Mouse (Mus musculus) heart, postnatal 4 days (tissue): ENCODE measurements around the gene Slc6a2. TPM values are rescaled to one million over a fixed set of nuclear protein-coding genes. Genes with fewer than 3 reads are reported as not detected.
A peak's percentile ranks its signal among the peaks of the same experiment; 100 is the strongest.

Experiments used
- DNase-seq: peaks from one replicate; pipeline ENCODE4 v3.0.0; 2021
- total RNA-seq, 2 experiments: library from RNA; stranded (reverse); gene quantifications; 2 replicates each; pipeline ENCODE4 v1.2.3; 2021

Gene Slc6a2
- under 1 TPM; 0.14 to 0.31 TPM for total RNA-seq

DNA sequence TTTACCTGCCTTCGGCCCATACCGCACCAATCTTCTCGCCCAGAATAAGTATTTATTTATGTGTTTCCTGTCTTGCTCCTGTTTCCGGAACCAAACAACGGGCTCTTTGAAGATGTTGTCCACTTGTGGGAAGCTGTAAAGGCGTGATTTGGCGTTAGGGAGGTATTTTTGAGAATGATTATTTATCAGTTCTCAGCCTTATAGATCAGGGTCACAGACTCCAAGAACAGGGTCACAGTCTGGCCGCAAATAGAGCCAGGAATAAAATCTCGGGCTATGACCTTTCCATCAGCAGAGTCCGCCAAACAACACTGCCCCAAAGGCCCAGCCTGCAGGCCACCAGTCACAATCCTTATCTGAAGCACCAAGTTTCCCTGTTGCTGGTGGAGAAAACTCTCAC, at the start of gene Slc6a2:
TSS of gene Slc6a2 (plus strand) at position 301 of the 400 bp plus-strand sequence.
- no peak for DNase-seq

DNA sequence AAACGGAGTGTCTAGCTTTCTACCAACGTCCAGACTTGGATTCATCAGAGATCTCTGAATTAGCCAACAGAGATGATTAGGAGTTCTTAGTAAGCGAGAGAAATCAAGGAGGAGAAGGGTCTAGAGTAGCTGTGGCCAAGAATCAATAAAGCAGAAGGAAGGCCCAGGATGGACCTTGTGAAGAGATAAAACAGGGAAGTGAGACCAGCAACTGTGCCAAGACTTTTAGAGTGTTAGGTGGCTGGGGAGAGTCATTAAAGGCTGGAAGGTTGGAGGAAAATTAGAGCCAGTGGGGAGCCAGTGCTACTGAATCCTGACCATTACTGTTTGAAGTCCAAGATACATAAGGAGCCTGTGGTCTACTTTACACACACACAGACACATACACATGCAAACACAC, 48.4 kb upstream of the Slc6a2 start:
- DNase-seq = no peak

DNA sequence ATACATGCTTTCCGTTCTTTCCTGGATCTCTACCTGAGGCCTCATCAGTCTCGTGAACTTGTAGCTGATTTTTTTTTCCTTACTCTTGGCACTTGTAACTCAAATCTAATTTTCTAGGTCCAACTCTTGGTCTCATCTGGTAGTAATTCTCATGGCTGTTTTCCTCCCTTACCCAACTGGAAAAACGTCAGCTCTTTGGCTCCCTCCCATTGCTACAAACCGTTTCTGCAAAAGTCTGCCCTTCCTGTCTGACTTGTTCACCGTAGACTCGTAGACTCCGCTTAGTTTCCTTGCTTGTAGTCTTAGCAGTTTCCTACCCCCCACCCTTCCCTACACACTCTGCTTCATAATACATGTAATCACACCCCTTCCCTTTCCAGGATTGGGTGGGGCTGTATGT, 46.5 kb upstream of the Slc6a2 start:
- DNase-seq = no peak

DNA sequence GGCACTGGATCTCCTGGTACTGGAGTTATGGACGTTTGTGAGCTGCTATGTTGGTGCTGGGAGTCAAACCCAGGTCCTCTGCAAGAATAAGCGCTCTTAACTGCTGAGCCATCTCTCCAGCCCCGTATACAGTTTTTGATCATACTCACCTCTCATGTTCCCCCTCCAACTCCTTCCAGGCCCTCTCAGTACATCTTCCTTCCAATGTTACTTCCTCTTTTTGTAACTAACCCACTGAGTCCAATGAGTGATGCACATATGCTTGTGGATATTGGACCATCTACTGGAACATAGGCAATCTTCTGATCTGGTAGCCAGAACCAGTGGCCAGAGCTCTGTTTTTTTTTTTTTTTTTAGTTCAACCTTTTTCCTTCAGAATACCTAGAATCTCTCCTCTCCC, 43.8 kb upstream of the Slc6a2 start:
- no peak for DNase-seq

DNA sequence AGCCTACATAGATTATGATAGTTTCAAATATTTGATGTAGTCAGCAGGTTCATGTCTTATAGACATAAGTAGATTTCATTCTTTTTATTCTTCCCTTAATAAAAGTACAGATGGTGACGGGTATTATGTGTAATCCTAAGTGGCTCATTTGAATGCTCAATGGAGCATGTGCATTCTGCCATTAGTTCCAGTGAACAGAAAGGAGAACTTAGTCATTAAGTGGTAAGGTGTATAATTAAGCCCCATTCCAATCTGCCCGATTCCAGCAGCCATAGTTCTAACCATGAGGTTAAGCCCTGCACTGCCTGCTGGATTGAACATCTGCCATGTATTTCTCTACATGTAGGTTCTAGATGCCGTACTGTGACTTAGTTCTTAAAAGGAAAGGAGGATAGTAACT, 38.1 kb upstream of the Slc6a2 start:
- DNase-seq = no peak

DNA sequence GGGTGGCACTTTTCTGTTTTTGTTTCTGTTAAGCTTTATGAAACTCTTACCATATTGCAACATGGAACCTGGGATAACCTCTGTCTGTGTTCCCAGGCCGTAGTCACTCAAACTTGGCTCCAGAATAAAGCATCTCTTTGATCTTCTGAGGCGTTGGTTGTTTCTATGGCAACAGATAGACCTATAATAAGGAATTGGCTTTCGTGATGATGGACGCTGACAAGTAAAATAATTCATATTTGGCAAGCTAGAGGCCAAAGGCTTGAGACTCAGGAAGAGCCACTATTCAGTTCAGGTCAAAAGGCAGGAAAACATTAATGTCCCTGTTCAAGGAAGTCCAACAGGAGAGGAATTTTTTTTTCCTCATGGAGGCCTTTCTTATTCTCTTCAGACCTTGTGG, 30.9 kb upstream of the Slc6a2 start:
- DNase-seq = no peak

DNA sequence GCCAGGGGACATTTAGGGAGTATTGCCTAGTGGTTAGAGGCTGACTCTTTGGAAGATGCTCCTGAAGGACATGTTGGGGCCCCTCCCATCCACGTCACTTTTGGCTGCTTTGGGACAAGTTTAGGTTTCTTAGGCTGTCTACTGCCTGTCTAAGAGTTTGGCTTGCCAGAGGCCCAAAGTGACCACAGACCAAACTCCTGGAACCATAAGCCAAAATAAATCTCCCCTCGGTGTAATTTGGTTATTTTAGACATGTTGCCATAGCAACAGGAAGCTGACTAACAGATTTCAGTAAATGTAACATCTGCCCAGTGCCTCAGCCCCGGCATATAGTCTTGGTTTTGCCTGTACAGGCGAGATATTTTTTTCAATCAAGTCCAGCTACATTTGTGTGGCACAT, 21.8 kb upstream of the Slc6a2 start:
- no peak for DNase-seq

DNA sequence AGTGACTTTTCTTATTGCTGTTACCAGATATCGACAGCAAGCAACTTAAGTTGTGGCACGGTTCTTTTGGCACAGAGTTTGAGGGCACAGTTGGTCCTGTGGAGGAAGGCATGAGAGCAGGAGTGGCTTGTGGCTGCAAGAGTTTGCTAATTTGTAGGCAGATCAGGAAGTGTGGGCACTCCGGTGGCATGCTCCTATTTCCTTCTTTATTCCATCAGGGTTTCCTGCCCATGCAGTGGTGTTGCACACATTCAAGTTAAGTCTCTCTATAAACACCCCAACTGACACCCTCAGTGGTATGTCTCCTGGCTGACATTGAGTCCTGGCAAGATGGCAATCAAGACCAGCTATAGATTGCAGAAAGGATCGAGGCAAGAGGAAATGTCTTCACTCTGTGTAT, 10.8 kb upstream of the Slc6a2 start:
- DNase-seq = no peak

DNA sequence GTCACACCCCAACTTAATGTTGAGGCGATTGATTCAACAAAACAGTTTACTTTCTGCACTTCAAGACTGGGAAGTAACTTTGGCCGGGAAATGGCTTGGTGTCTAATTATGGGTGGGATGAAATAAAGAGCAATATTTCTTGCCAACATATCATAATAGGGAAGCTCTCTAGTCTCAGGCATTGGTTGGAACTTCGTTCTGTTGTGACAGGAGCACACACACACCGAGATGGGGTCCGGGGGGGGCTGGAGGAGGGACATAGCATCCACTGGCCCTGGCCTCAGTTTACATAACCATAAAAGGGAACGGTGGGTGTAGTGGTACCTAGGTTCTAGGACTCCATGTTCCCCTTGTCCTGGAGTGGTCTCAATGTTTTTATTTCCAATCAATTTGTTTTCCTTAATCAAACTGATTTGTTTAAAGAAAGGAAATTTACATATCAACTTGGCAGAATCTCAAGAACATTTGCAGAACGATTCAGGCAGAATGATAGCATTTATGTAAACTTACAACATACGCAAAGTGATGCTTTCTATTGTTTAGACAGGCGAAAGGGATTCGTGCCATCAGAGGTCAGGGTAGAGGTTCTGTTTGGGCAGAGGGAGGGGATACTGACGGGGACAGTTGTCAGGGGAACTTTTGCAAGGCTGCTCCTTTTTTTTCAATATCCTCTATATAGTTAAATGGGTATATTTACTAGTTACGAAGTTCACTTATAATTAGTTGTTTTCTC, 9.1 kb upstream of the Slc6a2 start:
- DNase-seq = no peak

DNA sequence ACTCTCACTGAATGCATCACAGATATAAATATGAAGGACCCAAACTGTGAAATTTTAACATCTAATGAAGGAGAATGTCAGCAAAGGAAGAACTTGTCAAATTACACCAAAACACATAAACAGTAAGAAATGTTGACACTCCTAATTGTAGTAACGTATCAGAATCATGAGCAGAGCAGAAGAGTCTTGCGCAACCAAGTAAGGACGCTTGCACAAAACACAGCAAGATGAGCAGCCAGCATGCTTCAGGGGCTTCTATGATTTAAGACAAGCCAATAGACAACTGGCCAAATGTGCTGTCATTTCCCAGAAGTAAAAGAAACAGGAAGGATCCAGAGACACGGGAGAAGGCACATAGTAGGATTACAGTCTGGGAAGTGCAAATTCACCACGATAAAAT, 5.8 kb upstream of the Slc6a2 start:
- no peak for DNase-seq

DNA sequence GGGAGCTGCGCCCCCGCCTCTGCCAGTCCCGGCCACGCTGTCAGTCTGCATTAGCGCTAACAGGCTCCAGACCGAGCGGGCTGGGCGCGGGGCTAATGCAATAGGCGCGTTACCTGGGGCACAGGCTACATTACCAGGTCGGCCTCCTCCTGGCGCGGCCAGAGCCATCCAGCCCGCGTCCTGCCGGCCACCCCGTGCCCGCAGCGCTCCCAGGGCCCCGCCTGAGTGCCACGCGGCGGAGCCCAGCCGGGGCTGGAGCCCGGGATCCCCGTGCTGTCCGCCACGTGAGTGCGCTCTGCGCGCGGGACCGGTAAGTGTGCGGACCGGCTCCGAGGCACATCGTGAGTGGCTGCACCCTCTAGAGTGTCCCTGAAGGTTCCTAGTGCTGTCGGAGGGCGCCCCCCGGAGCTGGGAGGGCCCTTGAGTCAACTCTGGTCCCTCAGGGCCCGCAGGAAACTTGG, 602 bp downstream of the Slc6a2 start:
- DNase-seq = peak; percentile 10

DNA sequence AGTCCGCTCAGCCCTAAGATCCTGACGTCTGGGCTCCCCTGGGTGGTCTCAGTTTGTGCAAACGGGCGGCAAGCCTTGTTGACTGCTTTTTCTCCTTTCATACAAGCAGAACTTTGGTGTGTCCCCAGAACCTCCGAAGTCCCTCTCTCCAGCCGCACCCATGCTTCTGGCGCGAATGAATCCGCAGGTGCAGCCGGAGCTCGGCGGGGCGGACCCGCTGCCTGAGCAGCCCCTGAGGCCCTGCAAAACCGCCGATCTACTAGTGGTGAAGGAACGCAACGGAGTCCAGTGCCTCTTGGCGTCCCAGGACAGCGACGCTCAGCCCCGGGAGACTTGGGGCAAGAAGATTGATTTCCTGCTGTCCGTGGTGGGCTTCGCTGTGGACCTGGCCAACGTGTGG, 1.2 kb downstream of the Slc6a2 start:
- no peak for DNase-seq

DNA sequence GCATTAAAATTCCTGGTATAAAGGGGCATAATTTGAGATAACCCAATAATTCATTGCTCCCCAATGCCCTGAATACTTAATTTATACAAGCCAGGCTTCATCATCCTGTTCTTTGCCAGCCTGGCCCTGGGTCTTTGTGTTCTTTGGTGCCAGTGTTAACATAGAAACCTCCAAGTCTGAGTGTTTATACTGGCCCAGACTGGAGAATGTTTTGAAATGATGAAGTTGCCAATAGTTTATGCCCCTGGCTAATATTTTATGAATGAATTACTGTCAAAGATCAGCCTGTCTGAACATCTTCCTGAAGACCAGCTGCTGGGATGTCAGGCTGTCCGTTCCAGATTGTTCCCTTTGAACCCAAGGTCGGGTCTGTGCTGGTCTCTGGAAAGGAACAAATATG, 4.7 kb downstream of the Slc6a2 start:
- DNase-seq = no peak

DNA sequence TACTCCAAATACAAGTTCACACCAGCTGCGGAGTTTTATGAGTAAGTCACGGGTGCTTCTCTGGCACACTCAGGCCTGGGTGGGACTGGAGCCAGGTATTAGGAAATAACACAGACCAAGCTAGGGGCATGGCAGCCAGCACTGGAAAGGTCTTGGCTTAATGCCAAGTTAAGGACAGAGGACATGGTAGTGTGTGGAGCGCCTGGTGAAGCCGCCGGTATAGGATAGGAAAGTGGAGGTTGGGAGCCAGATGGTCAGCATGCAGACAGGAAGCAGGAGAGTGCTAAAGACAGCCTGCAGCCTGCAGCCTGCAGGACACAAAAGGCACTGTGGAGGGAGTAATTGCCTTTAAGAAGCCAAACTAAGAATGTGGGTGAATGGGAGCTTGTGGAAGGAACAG, 13.1 kb downstream of the Slc6a2 start:
- peak; percentile 84 for DNase-seq

DNA sequence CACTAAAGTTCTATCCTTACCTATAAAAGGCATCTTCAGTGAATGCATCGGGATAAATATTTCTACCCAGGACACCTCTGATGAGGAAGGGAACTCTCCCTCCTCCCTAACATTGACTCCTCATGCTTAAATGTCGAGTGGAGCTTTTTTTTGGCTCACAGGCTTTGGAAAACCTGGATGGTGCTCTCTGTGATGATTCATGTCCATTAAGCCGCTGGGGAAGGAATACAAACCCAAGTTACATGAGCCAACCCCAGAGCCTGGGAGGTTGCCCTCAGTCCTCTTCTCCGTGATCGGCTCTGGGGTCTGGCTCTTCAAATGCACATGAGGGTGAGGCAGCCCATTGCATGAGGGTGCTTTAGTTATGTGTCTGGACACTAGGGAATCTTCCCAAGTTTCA, 16.8 kb downstream of the Slc6a2 start:
- DNase-seq = no peak

DNA sequence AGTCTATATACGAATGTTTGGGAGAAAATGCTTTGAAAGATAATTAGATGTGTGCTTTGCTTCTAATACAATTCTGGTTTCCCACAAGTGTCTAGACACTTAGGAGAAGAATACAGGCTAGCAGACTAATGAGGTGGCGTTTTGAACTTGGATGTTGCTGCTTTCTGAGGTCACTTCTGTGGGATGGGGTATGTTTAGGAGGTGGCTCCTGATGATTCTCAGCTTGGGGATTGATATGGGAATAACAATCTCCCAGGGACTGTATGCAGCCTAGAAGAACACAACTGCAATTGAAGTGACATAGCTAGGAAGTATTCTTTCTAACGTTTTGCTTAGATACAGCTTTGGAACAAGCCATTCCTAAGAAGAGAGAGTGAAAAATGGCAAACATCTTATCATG, 22.6 kb downstream of the Slc6a2 start:
- DNase-seq = no peak

DNA sequence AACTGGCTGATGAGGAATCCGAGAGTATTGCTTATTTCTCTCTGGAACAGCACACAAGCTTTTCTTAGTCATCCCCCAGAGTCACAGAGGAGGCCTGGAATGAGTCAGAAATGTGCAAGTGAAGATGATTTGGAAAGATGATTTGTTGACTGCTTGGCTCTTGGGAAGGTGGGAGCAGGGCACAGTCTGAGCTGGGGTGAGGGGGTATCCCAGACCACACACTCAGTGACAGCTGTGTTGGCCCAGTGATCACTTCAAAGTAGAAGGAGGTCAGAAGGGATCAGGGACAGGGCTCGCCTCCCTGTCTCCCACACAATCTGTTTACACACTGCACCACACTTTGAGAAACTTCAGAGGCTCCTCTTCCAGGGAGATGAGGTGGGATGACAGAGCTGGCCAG, 24.5 kb downstream of the Slc6a2 start:
- no peak for DNase-seq

DNA sequence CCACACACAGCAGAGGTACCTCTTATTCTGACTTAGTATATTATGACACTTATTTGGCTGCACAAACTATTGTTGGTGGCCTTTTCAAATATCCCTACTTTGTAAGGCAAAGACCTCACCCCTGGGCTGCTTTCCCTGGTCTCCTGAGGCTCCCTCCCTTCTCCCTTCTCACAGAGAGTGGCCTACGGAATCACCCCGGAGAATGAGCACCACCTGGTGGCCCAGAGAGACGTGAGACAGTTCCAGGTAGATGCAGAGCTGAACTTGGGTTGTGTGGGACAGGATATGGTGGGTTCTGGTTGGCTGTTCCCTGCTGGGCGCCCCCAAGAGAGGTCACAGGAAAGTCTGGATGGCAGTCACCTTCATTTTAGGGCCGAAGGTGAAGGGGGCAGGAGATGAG, 37.0 kb downstream of the Slc6a2 start:
- peak; percentile 73 for DNase-seq

DNA sequence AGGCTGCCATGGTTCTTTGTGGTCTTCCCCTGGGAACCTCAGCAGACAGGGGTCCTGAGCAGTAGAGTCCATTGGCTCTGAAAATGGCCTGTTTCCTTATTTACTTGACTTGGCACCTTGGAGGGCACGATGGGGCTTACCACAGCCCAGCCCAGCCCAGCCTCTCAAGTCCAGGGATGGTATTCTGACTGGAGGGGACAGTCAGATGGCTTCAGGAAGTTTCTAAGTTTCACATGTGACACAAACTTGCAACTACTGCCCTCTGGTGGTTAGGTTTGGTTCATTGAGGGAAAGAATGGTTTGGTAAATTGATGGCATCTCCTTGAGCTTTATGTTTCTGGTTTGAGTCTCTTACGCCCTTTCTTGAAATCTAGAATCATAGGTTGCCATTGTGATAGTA, 38.7 kb downstream of the Slc6a2 start:
- DNase-seq = peak; percentile 71

DNA sequence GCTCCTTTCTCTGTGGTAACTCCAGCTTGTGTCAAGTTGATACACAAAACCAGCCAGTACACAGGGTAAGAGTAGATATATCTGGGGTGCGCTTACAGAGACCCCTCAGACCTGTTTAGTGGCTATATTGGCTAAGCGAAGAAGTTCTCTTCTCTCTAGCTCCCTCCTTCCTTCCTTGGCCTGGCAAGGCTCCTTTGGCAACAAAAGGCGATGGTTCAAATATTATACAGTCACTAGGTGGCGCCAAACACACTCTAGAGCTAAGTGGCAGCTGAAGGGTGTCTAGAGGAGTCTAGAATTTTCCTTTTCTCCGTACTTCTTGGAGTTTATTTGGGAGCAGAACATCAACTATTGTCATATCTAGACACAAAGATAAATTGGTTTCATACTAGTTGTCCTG, 50.4 kb downstream of the Slc6a2 start:
- peak; percentile 49 for DNase-seq

DNA sequence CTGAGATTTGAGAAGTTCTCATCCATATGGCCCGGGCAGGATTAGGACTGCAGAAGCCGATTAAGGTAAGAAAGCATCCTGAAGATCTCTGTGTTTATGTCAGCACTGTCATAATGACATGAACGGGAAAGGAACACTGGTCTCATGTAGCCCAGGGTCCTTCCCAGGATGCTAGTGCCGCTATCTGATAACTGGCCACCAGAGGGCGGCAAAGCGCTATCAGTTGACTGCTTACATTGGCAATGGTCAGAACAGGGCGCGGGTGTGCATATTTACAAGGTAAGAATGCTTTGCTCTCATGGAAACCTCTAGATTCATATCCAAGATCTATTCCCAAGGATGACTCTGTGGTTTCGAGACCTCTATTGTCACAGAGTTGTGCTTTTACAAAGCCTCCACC, 51.6 kb downstream of the Slc6a2 start:
- DNase-seq = peak; percentile 92

DNA sequence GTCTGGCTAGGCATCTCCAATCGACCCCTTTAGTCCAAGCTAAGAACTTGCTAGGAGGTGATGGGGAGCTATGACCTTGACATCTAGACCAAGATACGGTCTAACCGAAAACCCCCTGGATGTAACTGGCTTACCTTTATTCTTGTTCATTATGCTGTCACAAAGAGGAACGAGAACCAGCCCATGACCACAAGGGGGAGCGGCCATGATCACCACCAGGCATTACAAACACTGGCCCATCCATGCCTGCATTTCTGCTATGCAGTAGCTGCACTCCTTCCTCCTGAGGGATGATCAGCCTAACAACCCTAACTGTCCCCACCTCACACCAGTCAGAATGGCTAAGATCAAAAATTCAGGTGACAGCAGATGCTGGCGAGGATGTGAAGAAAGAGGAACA, 52.3 kb downstream of the Slc6a2 start:
- DNase-seq = no peak

DNA sequence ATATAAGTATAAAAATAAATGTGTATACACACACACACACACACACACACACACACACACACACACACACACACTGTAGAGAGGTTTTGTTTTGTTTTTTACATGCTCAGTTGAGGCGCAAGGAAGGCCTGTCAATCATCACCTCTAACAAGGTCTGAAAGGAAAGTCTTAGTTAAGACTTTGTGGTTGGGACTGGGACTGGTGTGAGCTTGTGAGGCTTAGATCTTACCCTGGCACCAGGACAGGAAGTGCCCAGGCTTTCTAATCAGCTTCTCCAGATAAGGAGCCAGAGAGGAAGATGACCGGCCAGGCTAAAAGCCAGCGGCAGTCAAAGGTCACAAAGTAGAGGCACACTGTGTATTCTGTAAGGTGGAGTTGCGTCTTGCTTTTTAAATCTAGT, 54.4 kb downstream of the Slc6a2 start:
- no peak for DNase-seq

DNA sequence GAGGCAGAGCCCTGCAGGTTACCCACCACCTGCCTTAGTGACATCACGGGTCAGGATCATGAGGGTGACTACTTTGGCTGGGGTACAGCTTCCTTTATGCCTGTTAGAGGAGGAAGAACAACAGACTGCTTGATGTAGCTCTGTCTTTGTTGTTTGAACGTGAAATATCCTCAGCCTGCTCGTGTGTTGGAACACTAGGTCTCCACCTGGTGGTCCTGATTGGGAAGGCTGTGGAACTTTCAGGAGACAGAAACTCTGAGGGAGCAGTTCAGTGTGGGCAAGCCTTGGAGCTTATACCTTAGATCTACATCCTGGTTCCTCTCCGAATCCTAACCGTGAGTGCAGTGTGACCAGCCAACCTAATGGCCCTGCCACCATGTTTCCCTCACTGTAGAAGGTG, 61.9 kb downstream of the Slc6a2 start:
- DNase-seq = no peak

DNA sequence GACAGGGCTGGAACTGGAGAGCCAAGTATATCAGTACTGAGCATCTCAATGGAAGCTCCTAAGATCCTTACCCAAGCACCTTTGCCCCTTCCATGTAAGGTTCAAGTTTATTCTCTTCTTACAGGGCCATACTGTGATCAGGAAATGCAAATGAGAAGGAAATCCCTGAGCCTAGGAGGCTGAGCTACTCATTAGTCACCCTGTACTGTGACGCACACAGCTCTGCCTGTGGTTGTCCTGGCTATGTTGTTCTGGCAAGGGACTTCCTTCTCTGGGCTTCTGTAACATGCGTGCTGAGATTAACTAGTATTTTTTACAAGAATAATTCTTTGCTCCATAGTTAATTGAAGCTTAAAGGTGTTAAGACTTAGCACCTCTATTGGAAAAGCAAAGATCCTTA, 70.8 kb downstream of the Slc6a2 start:
- DNase-seq = no peak
